Mouse (Mus musculus): ENCODE measurements at regions not wholly inside any gene's neighbourhood (a gene's known extent, or its start where the extent isn't known, plus 50 kb on each side); places are given as distances from the start of the nearest gene placed in this dataset.

DNA sequence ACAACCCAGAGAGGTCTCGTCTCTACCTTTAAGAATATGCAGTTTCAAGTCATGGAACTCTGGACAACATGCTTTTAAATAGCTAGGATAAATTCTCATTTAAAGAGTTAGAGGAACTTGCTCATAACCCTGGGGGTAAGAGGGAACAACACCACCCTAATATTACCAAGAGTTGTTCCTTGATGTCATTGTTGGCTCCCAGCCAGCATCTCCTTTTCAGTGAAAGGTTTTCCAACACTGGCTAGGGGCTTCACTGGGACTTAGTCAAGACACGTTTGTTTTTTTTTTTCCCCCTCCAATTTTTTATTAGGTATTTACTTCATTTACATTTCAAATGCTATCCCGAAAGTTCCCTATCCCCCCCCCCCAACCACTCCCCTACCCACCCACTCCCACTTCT, 163.1 kb upstream of the Tnp1 start:
- no peak for DNase-seq (ENCODE audit: extremely low read depth)
- Histone ChIP-seq H3K4me2 (ENCODE audit: insufficient read depth, low read depth, poor library complexity, severe bottlenecking) (no peak overlapping the region), H3K9me3 (replicated peaks; ENCODE audit: low read length) (peaks cover 9% of the 10 kb centered on the region), H3K9ac (ENCODE audit: insufficient read depth, low read depth) (no peak overlapping the region), H3K36me3 (replicated peaks in 1 of 2; ENCODE audit: control insufficient read depth in 1 of 2, insufficient read depth in 1 of 2, low read length in 1 of 2) (no peaks in the 10 kb centered on the region), H3K4me3 (replicated peaks in 1 of 3; ENCODE audit: low read depth in 2 of 3, low read length in 2 of 3, poor library complexity in 1 of 3) (no peak overlapping the region), H3K79me2 (replicated peaks; ENCODE audit: control insufficient read depth, extremely low read depth, insufficient read depth, poor library complexity, severe bottlenecking) (no peaks in the 10 kb centered on the region), H3K27me3 (replicated peaks) (peaks cover 43% of the 10 kb centered on the region), H3K27ac (ENCODE audit: insufficient read depth, low read depth) (no peak overlapping the region), H3K4me1 (ENCODE audit: control insufficient read depth in 1 of 2, insufficient read depth in 2 of 2) (no peaks in the 10 kb centered on the region)
- TF ChIP-seq ELF1 (IDR thresholded peaks at IDR 0.05; ENCODE audit: low read depth, low read length) (no peak), BHLHE40 (IDR thresholded peaks at IDR 0.05; ENCODE audit: low read depth, low read length) (no peak), MAZ (IDR thresholded peaks at IDR 0.05; ENCODE audit: low read depth, low read length) (no peak), PAX5 (IDR thresholded peaks at IDR 0.05; ENCODE audit: low read length) (no peak), E2F4 (IDR thresholded peaks at IDR 0.05; ENCODE audit: insufficient replicate concordance, low read depth, low read length) (no peak), TBP (conservative IDR thresholded peaks at IDR 0.05; ENCODE audit: low read depth, low read length) (no peak), SMC3 (IDR thresholded peaks at IDR 0.05; ENCODE audit: low read depth, low read length) (no peak), JUND (conservative IDR thresholded peaks at IDR 0.05; ENCODE audit: low read depth, low read length) (no peak), SIN3A (IDR thresholded peaks at IDR 0.05; ENCODE audit: low read length) (no peak), ZKSCAN1 (IDR thresholded peaks at IDR 0.05; ENCODE audit: borderline replicate concordance, low read depth, low read length) (no peak), NELFE (IDR thresholded peaks at IDR 0.05; ENCODE audit: low read depth, low read length) (no peak), GABPA (IDR thresholded peaks at IDR 0.05; ENCODE audit: insufficient replicate concordance, low read depth, low read length) (no peak), POLR2AphosphoS2 (IDR thresholded peaks at IDR 0.05; ENCODE audit: low read depth, low read length) (no peak), CHD1 (IDR thresholded peaks at IDR 0.05; ENCODE audit: low read depth, low read length) (no peak), RAD21 (IDR thresholded peaks at IDR 0.05; ENCODE audit: low read depth, low read length) (no peak), USF2 (conservative IDR thresholded peaks at IDR 0.05; ENCODE audit: low read depth, low read length) (no peak), ZC3H11A (IDR thresholded peaks at IDR 0.05; ENCODE audit: low read depth, low read length) (no peak)
- in situ Hi-C loops (cut with MboI; ENCODE audit: low pct_ligation_motif_present, low pct_unique_long_range_greater_than_20kb, low sequenced_read_pairs): no loop called here
- dilution Hi-C loops (cut with MboI; ENCODE audit: extremely low pct_ligation_motif_present, extremely low pct_unique_long_range_greater_than_20kb, low sequenced_read_pairs): no loop called here

DNA sequence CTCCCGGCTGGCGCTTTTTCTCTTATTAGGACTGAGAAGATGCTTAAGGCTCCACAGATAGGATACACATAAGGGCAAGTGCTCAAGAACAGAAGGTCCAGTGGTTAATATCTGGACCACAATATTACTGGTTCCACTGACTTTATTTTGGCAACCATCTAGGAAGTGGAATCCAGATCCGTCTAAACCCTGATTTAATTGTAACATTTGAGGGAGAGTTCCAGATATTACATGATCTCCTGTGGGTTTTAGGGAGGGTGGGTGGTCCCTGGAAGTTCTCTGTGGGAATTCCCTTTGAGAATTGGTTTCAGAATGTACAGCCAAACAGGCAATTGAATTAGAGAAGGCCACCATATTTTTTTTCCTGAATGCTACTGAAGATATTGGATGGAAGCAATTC, 161.4 kb upstream of the Tnp1 start:
- TF ChIP-seq RAD21 (IDR thresholded peaks at IDR 0.05; ENCODE audit: low read depth, low read length) (no peak), CTCF (conservative IDR thresholded peaks at IDR 0.05 in 1 of 2, IDR thresholded peaks at IDR 0.05 in 1 of 2; ENCODE audit: low read depth in 2 of 2, low read length in 2 of 2) (no peak), ELF1 (IDR thresholded peaks at IDR 0.05; ENCODE audit: low read depth, low read length) (no peak), UBTF (IDR thresholded peaks at IDR 0.05; ENCODE audit: low read depth, low read length) (no peak), MEF2A (IDR thresholded peaks at IDR 0.05; ENCODE audit: borderline replicate concordance, low read depth, low read length) (no peak), ZMIZ1 (IDR thresholded peaks at IDR 0.05; ENCODE audit: low read depth, low read length) (no peak), HCFC1 (IDR thresholded peaks at IDR 0.05; ENCODE audit: low read depth, low read length) (no peak), ZKSCAN1 (IDR thresholded peaks at IDR 0.05; ENCODE audit: borderline replicate concordance, low read depth, low read length) (no peak), GABPA (IDR thresholded peaks at IDR 0.05; ENCODE audit: insufficient replicate concordance, low read depth, low read length) (no peak), POLR2A (IDR thresholded peaks at IDR 0.05; ENCODE audit: low read depth, low read length) (no peak), NELFE (IDR thresholded peaks at IDR 0.05; ENCODE audit: low read depth, low read length) (no peak), NRF1 (IDR thresholded peaks at IDR 0.05; ENCODE audit: low read depth, low read length) (no peak), TBP (conservative IDR thresholded peaks at IDR 0.05; ENCODE audit: low read depth, low read length) (no peak), CHD2 (IDR thresholded peaks at IDR 0.05; ENCODE audit: low read length) (no peak)
- no peaks in the 10 kb centered on the region for H3K79me2 ChIP-seq (replicated peaks; ENCODE audit: control insufficient read depth, extremely low read depth, insufficient read depth, poor library complexity, severe bottlenecking)
- no peak overlapping the region for H3K4me3 ChIP-seq (replicated peaks in 1 of 3; ENCODE audit: low read depth in 2 of 3, low read length in 2 of 3, poor library complexity in 1 of 3)
- no peaks in the 10 kb centered on the region for H3K4me1 ChIP-seq (ENCODE audit: control insufficient read depth in 1 of 2, insufficient read depth in 2 of 2)
- peaks cover 34% of the 10 kb centered on the region for H3K27me3 ChIP-seq (replicated peaks)
- no peak for DNase-seq (ENCODE audit: extremely low read depth)
- H3K9me3 ChIP-seq (replicated peaks; ENCODE audit: low read length): peaks cover 10% of the 10 kb centered on the region
- H3K27ac ChIP-seq (ENCODE audit: insufficient read depth, low read depth): no peak overlapping the region
- dilution Hi-C loops (cut with MboI; ENCODE audit: extremely low pct_ligation_motif_present, extremely low pct_unique_long_range_greater_than_20kb, low sequenced_read_pairs) (no loop called here), in situ Hi-C loops (cut with MboI; ENCODE audit: low pct_ligation_motif_present, low pct_unique_long_range_greater_than_20kb, low sequenced_read_pairs) (no loop called here)
- H3K9ac ChIP-seq (ENCODE audit: insufficient read depth, low read depth): no peak overlapping the region
- no peaks in the 10 kb centered on the region for H3K36me3 ChIP-seq (replicated peaks in 1 of 2; ENCODE audit: control insufficient read depth in 1 of 2, insufficient read depth in 1 of 2, low read length in 1 of 2)
- H3K4me2 ChIP-seq (ENCODE audit: insufficient read depth, low read depth, poor library complexity, severe bottlenecking): no peak overlapping the region
